Mouse (Mus musculus) hindbrain, embryonic 11.5 days (tissue): ENCODE data around the gene Smpdl3a. TPM values are rescaled to one million over a fixed set of nuclear protein-coding genes. Genes with fewer than 3 reads are reported as not detected.

ENCODE experiments used
- ATAC-seq: fragments of 200-750 bp; cut with Nextera tagmentation; 2 replicates; pipeline ENCODE4 v1.8.0; 2017; ENCODE audit warnings: mild to moderate bottlenecking, moderate TSS enrichment, moderate library complexity; ENCODE audit not compliant: low FRiP score
- DNase-seq: peaks from one replicate; pipeline ENCODE4 v3.0.0-alpha.2; 2015; ENCODE audit warnings: low spot score
- H3K27ac ChIP-seq: fragments of 300-500 bp; sonication (generic); 2 replicates; pipeline ENCODE4 v1.5.1; 2014; ENCODE audit warnings: mild to moderate bottlenecking, low read depth, low read length
- H3K27me3 ChIP-seq: fragments of 300-500 bp; sonication (generic); 2 replicates; pipeline ENCODE4 v1.6.1; 2014; ENCODE audit warnings: mild to moderate bottlenecking, low read length, moderate library complexity, mixed read lengths; ENCODE audit not compliant: control insufficient read depth, insufficient read depth
- H3K36me3 ChIP-seq: fragments of 300-500 bp; sonication (generic); 2 replicates; pipeline ENCODE4 v1.6.1; 2014; ENCODE audit warnings: mild to moderate bottlenecking, low read length, moderate library complexity, mixed read lengths; ENCODE audit not compliant: control insufficient read depth, insufficient read depth
- H3K4me1 ChIP-seq: fragments of 300-500 bp; sonication (generic); replicated peaks from 2 replicates; pipeline ENCODE4 v1.6.1; 2014; ENCODE audit warnings: low read length, mixed read lengths; ENCODE audit not compliant: control insufficient read depth, insufficient read depth
- H3K4me2 ChIP-seq: fragments of 300-500 bp; sonication (generic); replicated peaks from 2 replicates; pipeline ENCODE4 v1.6.1; 2014; ENCODE audit warnings: mild to moderate bottlenecking, low read depth, low read length
- H3K4me3 ChIP-seq: fragments of 300-500 bp; sonication (generic); 2 replicates; pipeline ENCODE4 v1.5.1; 2014; ENCODE audit warnings: low read depth, low read length
- H3K9ac ChIP-seq: fragments of 300-500 bp; sonication (generic); 2 replicates; pipeline ENCODE4 v1.6.1; 2014; ENCODE audit warnings: low read depth, low read length
- H3K9me3 ChIP-seq: fragments of 300-500 bp; sonication (generic); 2 replicates; pipeline ENCODE4 v1.6.1; 2016; ENCODE audit warnings: low read length; ENCODE audit not compliant: control insufficient read depth
- WGBS: fragments of 180-500 bp; shearing (Covaris S2); extraction: QIAGEN DNeasy Blood & Tissue Kit; methylation state at CpG from one replicate; pipeline ENCODE4 v1.1.7; 2014; 5-methylcytosine and 5-hydroxymethylcytosine counted together
- polyA plus RNA-seq: library from polyadenylated mRNA; unstranded; fragments of >200 nt; fragmentation: Nextera tagmentation; extraction: Ambion mirVana; gene quantifications from 2 replicates; pipeline ENCODE4 v1.2.1, GENCODE M21; 2014

The Smpdl3a gene
- polyA plus RNA-seq, 1 experiment from 2014 or later, result 13.9 TPM

DNA sequence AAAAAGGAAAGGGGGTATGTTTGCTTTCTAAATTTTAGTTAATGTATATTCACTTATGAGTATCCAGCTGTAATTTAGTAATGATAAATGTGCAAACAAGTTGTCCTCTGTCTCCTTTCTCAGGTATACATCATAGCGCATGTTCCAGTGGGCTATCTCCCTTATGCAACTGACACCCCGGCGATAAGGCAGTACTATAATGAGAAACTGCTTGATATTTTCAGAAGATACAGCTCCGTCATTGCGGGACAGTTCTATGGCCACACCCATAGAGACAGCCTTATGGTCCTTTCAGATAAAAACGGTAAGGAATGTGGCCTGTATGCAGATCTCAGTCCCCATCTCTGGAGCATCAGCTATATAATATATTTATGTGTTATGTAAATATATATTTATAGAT lies 13.6 kb downstream of the Smpdl3a start:
- no peak for DNase-seq
- ATAC-seq, result no peak
- no peaks in the 10 kb centered on the region for H3K9me3 ChIP-seq
- no peaks in the 10 kb centered on the region for H3K27me3 ChIP-seq
- no peaks in the 10 kb centered on the region for H3K4me1 ChIP-seq
- H3K4me3 ChIP-seq, result no peak overlapping the region
- WGBS, result 96% methylated on average over 6 of the region's 6 CpGs
- H3K36me3 ChIP-seq, result no peaks in the 10 kb centered on the region
- no peak overlapping the region for H3K4me2 ChIP-seq
- H3K9ac ChIP-seq, result no peak overlapping the region
- H3K27ac ChIP-seq, result no peak overlapping the region

DNA sequence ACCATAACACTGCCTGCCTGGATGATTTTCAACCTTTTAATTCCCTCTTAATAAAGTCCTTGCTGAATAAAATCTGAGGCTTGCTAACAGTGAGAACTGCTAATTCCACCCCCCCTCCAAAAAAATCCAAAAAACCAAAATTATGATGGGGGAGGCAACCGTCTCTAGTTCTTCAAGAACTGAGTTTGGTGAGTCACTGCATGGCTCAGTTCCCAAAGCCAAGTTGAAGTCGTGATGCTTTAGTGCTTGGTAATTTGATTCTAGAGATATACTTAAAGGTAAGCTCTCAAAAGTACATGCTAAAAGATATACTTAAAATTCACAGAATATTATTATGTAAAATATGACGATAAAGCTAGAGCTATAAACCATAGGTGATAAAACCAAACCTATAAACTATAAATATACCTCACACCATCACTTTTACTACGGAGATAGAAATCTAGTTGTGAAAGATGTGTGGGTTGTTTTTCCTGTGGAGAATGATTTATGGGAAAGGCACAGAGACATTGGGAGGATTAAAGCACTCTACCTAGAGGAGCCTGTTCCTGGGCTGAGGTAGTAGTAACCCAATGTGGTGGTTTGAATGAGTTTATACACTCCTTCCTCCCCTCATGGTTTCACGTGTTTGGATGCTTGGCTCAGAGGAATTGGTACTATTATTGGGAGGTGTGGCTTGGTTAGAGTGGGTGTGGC lies 18.2 kb downstream of the Smpdl3a start:
- H3K9me3 ChIP-seq, result no peaks in the 10 kb centered on the region
- DNase-seq (no peak), ATAC-seq (no peak)
- no peak overlapping the region for H3K27ac ChIP-seq
- no peaks in the 10 kb centered on the region for H3K27me3 ChIP-seq
- no peak overlapping the region for H3K4me2 ChIP-seq
- H3K9ac ChIP-seq, result no peak overlapping the region
- H3K36me3 ChIP-seq, result no peaks in the 10 kb centered on the region
- H3K4me1 ChIP-seq, result no peaks in the 10 kb centered on the region
- 88% methylated on average over 5 of the region's 5 CpGs for WGBS
- no peak overlapping the region for H3K4me3 ChIP-seq

DNA sequence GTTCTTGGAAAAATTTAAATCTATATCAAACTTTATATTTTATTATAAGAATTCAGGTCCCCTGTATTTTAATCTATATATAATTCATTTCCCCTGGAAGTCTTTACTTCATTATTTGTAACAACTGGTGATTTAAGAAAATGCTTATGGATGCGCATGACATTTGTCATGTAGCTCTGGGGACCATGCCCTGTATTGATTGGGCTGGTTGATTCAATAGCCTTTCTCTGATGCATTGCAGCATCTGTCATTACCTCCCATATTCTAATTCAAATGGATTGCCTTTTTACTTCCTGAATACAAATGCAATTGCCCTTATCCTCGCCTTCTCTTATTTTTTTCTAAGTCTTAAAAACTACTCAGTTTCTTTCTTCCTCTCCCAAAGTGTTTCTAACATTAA lies 20.2 kb downstream of the Smpdl3a start:
- DNase-seq (no peak), ATAC-seq (no peak)
- no peaks in the 10 kb centered on the region for H3K9me3 ChIP-seq
- H3K4me3 ChIP-seq, result no peak overlapping the region
- 57% methylated on average over 2 of the region's 2 CpGs for WGBS
- no peak overlapping the region for H3K9ac ChIP-seq
- no peaks in the 10 kb centered on the region for H3K27me3 ChIP-seq
- no peaks in the 10 kb centered on the region for H3K4me1 ChIP-seq
- H3K4me2 ChIP-seq, result no peak overlapping the region
- H3K36me3 ChIP-seq, result no peaks in the 10 kb centered on the region
- no peak overlapping the region for H3K27ac ChIP-seq

DNA sequence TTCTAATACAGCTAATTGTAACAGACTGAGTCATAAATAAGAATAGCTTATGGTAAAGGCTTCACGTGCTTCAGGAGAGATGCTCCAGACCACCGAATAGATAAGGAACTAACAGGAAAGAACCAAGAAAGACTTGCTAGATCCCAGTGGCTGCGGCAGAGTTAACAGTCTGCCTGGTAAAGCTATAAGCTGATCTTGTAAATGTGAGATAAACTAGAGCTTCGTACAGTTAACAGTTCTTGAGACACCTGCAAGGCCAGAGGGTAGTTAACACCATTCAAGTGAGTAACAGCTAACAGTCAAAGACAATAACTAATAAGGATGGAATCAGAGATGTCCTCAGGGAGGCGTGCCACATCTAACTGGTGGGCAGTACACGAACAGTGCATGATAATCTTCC lies 21.7 kb downstream of the Smpdl3a start:
- no peak overlapping the region for H3K4me2 ChIP-seq
- no peak overlapping the region for H3K9ac ChIP-seq
- no peaks in the 10 kb centered on the region for H3K27me3 ChIP-seq
- no peaks in the 10 kb centered on the region for H3K4me1 ChIP-seq
- DNase-seq, result no peak
- H3K36me3 ChIP-seq, result no peaks in the 10 kb centered on the region
- no peak overlapping the region for H3K4me3 ChIP-seq
- H3K27ac ChIP-seq, result no peak overlapping the region
- 84% methylated on average over 6 of the region's 6 CpGs for WGBS
- ATAC-seq, result no peak
- H3K9me3 ChIP-seq, result no peaks in the 10 kb centered on the region

DNA sequence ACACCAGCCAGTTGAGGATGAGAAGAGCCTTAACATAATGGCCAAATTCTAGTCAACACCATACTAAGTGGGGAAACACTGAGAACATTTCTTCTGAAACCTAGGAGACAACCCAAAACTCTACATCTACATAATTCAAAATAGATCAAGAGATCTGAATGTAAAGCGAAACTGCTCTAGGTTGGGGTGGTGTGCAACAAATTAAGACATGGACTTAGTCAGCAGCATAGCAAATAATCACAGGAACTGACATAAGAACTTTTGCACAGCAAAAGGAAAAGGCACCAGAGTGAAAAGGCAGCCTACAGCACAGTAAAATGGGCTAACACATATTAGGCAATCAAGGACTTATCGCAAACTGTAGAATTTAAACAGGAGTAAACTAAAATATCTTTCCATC lies 25.1 kb downstream of the Smpdl3a start:
- no peaks in the 10 kb centered on the region for H3K36me3 ChIP-seq
- ATAC-seq (no peak), DNase-seq (no peak)
- no peaks in the 10 kb centered on the region for H3K9me3 ChIP-seq
- H3K4me2 ChIP-seq, result no peak overlapping the region
- no peak overlapping the region for H3K4me3 ChIP-seq
- no peak overlapping the region for H3K27ac ChIP-seq
- H3K27me3 ChIP-seq, result no peaks in the 10 kb centered on the region
- H3K9ac ChIP-seq, result no peak overlapping the region
- H3K4me1 ChIP-seq, result no peaks in the 10 kb centered on the region
- WGBS, result 96% methylated on average over 2 of the region's 2 CpGs

DNA sequence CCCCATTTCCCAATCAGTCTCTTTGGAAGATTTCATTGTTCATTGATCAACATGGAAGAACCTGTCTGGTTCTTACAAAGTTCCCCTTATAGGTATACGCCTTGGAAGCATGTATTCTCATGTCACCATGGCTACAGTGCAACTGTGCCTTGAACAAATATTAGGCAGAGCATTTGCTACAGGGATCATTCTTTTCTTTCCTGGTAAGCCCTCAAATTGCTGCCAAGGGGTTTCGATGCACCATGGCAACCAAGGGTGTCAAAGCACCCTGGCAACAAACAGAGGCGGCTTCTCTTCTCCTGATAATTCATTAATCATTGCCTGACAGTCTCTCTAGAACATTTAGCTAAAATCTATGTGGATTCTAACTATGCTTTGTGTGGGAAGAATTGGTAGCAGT lies 28.3 kb downstream of the Smpdl3a start:
- Histone ChIP-seq H3K36me3 (no peaks in the 10 kb centered on the region), H3K9me3 (no peaks in the 10 kb centered on the region), H3K27me3 (no peaks in the 10 kb centered on the region; the same call in 1 of the 2 replicates), H3K4me2 (no peak overlapping the region), H3K27ac (0 out of 2 replicates have a peak overlapping the region, but pooled peaks have one; percentile 54), H3K9ac (no peak overlapping the region), H3K4me1 (no peaks in the 10 kb centered on the region), H3K4me3 (no peak overlapping the region)
- peak; percentile 86 for DNase-seq
- WGBS, result 20% methylated on average over 3 of the region's 3 CpGs
- peak; percentile 92 for ATAC-seq

DNA sequence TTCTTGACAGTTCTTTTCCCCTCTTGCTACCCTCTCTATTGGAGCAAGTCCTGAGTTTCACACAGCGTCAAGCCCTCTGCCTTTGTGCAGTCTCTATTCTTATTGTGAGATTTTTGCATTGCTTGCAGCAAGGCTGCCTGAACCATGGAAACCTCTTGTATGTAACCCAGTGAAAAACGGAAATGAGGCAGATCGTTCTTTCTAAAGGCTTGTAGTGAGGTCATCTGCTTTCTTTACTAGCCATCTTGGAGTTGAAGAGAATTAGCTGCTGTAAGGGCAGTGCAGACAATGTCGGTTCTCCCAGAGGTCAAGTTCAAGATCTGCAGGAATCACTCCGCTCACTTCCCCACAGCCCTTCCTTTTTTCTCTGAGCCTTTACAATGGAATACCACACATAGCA lies 34.5 kb downstream of the Smpdl3a start:
- no peaks in the 10 kb centered on the region for H3K4me1 ChIP-seq
- no peak overlapping the region for H3K9ac ChIP-seq
- 24% methylated on average over 5 of the region's 5 CpGs for WGBS
- no peaks in the 10 kb centered on the region; the same call in 1 of the 2 replicates for H3K27me3 ChIP-seq
- H3K9me3 ChIP-seq, result no peaks in the 10 kb centered on the region
- H3K4me2 ChIP-seq, result no peak overlapping the region
- ATAC-seq (peak; percentile 85), DNase-seq (peak; percentile 70)
- H3K36me3 ChIP-seq, result no peaks in the 10 kb centered on the region
- H3K4me3 ChIP-seq, result no peak overlapping the region
- peak overlapping the region; percentile 54; the same call in 1 of the 2 replicates for H3K27ac ChIP-seq

DNA sequence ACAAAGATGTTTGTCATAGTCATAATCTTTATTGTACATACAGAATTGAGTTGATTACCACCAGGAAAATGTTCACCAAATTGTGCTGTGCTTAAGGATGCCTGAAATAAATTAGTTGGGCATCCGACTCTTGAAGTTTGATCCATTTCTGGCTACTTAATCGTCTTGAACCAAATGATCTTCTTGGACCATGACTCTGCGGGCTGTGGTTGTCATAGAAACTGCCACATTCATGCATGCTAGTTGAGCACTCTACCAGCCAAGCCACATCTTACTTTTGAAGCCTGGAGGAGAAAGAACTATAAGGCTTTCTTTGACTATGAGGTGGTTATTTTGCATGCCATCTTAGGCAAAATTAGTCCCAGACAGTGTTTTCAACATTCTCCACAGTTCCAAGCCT lies 35.5 kb downstream of the Smpdl3a start:
- no peaks in the 10 kb centered on the region for H3K36me3 ChIP-seq
- DNase-seq, result no peak
- no peak overlapping the region for H3K27ac ChIP-seq
- H3K9ac ChIP-seq, result no peak overlapping the region
- no peak for ATAC-seq
- no peaks in the 10 kb centered on the region; the same call in 1 of the 2 replicates for H3K27me3 ChIP-seq
- H3K4me1 ChIP-seq, result no peaks in the 10 kb centered on the region
- H3K9me3 ChIP-seq, result no peaks in the 10 kb centered on the region
- H3K4me3 ChIP-seq, result no peak overlapping the region
- 72% methylated on average over 3 of the region's 3 CpGs for WGBS
- H3K4me2 ChIP-seq, result no peak overlapping the region

DNA sequence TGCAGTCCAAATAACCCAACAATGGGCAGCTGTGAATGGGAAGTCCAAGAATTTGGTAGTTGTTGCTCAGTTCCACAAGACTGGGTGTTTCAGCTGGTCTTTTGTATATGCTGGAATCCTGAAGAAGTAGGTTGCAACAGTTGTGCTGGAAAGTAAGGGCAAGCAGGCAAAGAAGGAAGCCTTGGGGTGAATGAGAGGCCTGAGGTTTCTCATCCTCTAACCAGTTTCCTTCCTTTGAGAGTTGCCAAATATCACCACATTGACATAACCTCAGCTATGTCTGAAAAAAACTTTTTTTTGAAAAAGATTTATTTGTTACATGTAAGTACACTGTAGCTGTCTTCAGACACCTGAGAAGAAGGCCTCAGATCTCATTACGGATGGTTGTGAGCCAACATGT lies 41.0 kb downstream of the Smpdl3a start:
- 93% methylated on average over 1 of the region's 1 CpGs for WGBS
- H3K36me3 ChIP-seq, result no peaks in the 10 kb centered on the region

More for the DNA sequence above, 41.0 kb downstream of the Smpdl3a start:
- no peaks in the 10 kb centered on the region for H3K4me1 ChIP-seq
- DNase-seq (no peak), ATAC-seq (no peak)
- no peak overlapping the region for H3K9ac ChIP-seq
- no peak overlapping the region for H3K27ac ChIP-seq
- no peaks in the 10 kb centered on the region for H3K9me3 ChIP-seq
- H3K4me3 ChIP-seq, result no peak overlapping the region
- H3K27me3 ChIP-seq, result no peaks in the 10 kb centered on the region; the same call in 1 of the 2 replicates
- H3K4me2 ChIP-seq, result no peak overlapping the region
